Mouse (Mus musculus): Measurements from ENCODE around the gene Thra.

DNA sequence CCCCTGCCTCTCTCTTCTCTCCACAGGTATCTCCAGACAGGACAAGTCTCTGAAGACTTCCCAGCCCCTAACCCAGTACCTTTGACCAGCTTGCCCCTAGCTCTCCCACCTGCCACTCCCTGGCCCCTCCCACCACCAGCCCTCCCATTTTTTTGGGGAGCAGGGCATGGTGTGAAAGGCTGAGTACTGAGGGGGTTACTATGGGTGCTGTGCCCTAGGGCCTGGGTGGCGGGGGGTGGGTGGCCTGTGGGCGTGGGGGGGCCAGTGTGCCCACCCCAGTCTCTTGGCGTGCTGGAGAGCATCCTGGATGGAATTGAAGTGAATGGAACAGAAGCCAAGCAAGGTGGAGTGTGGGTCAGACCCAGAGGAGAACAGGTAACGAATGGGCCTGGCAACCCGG, 12.8 kb downstream of the Thra start:
- TF ChIP-seq CTCF (IDR thresholded peaks at IDR 0.05; ENCODE audit: low read depth), result no peak
- TF ChIP-seq EP300 (IDR thresholded peaks at IDR 0.05; ENCODE audit: low read depth), result no peak
